Mouse (Mus musculus) heart, embryonic 15.5 days (tissue): Measurements from ENCODE around the gene Tcte2. TPM values are rescaled to one million over a fixed set of nuclear protein-coding genes. Genes with fewer than 3 reads are reported as not detected.
"Not testable (repeated sequence)": the region's sequence is repeated elsewhere in the genome, so short reads cannot be mapped to it uniquely, and the experiment has no call there.

Experiments used
- ATAC-seq: fragments of 200-750 bp; cut with Nextera tagmentation; replicated peaks from 2 replicates; pipeline ENCODE4 v1.8.0; 2017; ENCODE audit warnings: low read depth, moderate TSS enrichment; ENCODE audit not compliant: insufficient number of reproducible peaks, insufficient read depth, low FRiP score
- H3K27ac ChIP-seq: fragments of 300-500 bp; sonication (generic); 2 replicates; pipeline ENCODE4 v1.5.1; 2015; ENCODE audit warnings: mild to moderate bottlenecking, inconsistent platforms
- H3K27me3 ChIP-seq: fragments of 300-500 bp; sonication (generic); 2 replicates; pipeline ENCODE4 v1.6.1; 2015; ENCODE audit warnings: inconsistent platforms
- H3K36me3 ChIP-seq: fragments of 300-500 bp; sonication (generic); 2 replicates; pipeline ENCODE4 v1.6.1; 2015; ENCODE audit warnings: mild to moderate bottlenecking, inconsistent platforms
- H3K4me1 ChIP-seq: fragments of 300-500 bp; sonication (generic); replicated peaks from 2 replicates; pipeline ENCODE4 v1.6.1; 2015; ENCODE audit warnings: inconsistent platforms
- H3K4me2 ChIP-seq: fragments of 300-500 bp; sonication (generic); 2 replicates; pipeline ENCODE4 v1.6.1; 2015; ENCODE audit warnings: inconsistent platforms, mild to moderate bottlenecking, moderate library complexity
- H3K4me3 ChIP-seq: fragments of 300-500 bp; sonication (generic); 2 replicates; pipeline ENCODE4 v1.5.1; 2015; ENCODE audit warnings: mild to moderate bottlenecking, inconsistent platforms
- H3K9ac ChIP-seq: fragments of 300-500 bp; sonication (generic); 2 replicates; pipeline ENCODE4 v1.6.1; 2015; ENCODE audit warnings: mild to moderate bottlenecking, inconsistent platforms
- H3K9me3 ChIP-seq: fragments of 300-500 bp; sonication (generic); replicated peaks from 2 replicates; pipeline ENCODE4 v1.6.1; 2016; ENCODE audit warnings: inconsistent platforms
- WGBS: fragments of 180-500 bp; shearing (Covaris S2); methylation state at CpG from one replicate; pipeline ENCODE4 v1.1.7; 2015; ENCODE audit warnings: mixed read lengths; 5-methylcytosine and 5-hydroxymethylcytosine counted together
- polyA plus RNA-seq: library from polyadenylated mRNA; unstranded; fragments of >200 nt; fragmentation: Nextera tagmentation; extraction: Ambion mirVana; gene quantifications from 2 replicates; pipeline ENCODE4 v1.2.1, GENCODE M21; 2015

The Tcte2 gene
- polyA plus RNA-seq, 1 experiment from 2014 or later: 4.2 TPM

- ATAC-seq: 0 out of 2 replicates have a peak, but pooled peaks have one; percentile 4
- Histone ChIP-seq H3K9ac (peak overlapping the region; percentile 52), H3K36me3 (no peaks in the 10 kb centered on the region), H3K9me3 (no peaks in the 10 kb centered on the region), H3K27me3 (no peaks in the 10 kb centered on the region), H3K4me1 (peaks cover 41% of the 10 kb centered on the region), H3K4me2 (peak overlapping the region; percentile 51), H3K4me3 (peak overlapping the region; percentile 44), H3K27ac (peak overlapping the region; percentile 85)
- 31% methylated on average over 9 of the region's 9 CpGs for WGBS
These were observed 79.1 kb downstream of the Tcte2 start for GRCm38 (mm10) chr17:13682378-13683026.

- Histone ChIP-seq H3K4me2 (peak overlapping the region; percentile 51), H3K9me3 (no peaks in the 10 kb centered on the region), H3K4me3 (no peak overlapping the region; the same call in 1 of the 2 replicates), H3K27me3 (no peaks in the 10 kb centered on the region), H3K4me1 (peaks cover 45% of the 10 kb centered on the region), H3K36me3 (no peaks in the 10 kb centered on the region), H3K9ac (no peak overlapping the region), H3K27ac (peak overlapping the region; percentile 85; the same call in 1 of the 2 replicates)
- ATAC-seq: no peak
- 92% methylated on average over 5 of the region's 6 CpGs for WGBS
These were observed 79.9 kb downstream of the Tcte2 start for GRCm38 (mm10) chr17:13681686-13682085.

- Histone ChIP-seq H3K4me1 (peaks cover 49% of the 10 kb centered on the region), H3K36me3 (no peaks in the 10 kb centered on the region), H3K9ac (0 out of 2 replicates have a peak overlapping the region, but pooled peaks have one; percentile 13), H3K4me2 (no peak overlapping the region), H3K4me3 (no peak overlapping the region), H3K27me3 (no peaks in the 10 kb centered on the region), H3K9me3 (no peaks in the 10 kb centered on the region), H3K27ac (peak overlapping the region; percentile 22; the same call in 1 of the 2 replicates)
- no peak for ATAC-seq
- WGBS: 77% methylated on average over 6 of the region's 6 CpGs
These were observed 80.5 kb downstream of the Tcte2 start for GRCm38 (mm10) chr17:13681126-13681525.

- WGBS: 48% methylated on average over 4 of the region's 4 CpGs
- no peaks in the 10 kb centered on the region for H3K36me3 ChIP-seq
These were observed 81.3 kb downstream of the Tcte2 start for GRCm38 (mm10) chr17:13680318-13680717.

GRCm38 (mm10) chr17:13679725-13680124 is 81.9 kb downstream of the Tcte2 start:
- no peak overlapping the region for H3K9ac ChIP-seq
- H3K4me1 ChIP-seq: peaks cover 49% of the 10 kb centered on the region
- no peak overlapping the region for H3K4me2 ChIP-seq
- H3K9me3 ChIP-seq: no peaks in the 10 kb centered on the region
- ATAC-seq: no peak
- H3K4me3 ChIP-seq: no peak overlapping the region
- no peaks in the 10 kb centered on the region for H3K36me3 ChIP-seq
- 80% methylated on average over 6 of the region's 6 CpGs for WGBS
- no peaks in the 10 kb centered on the region for H3K27me3 ChIP-seq
- no peak overlapping the region for H3K27ac ChIP-seq

More at GRCm38 (mm10) chr17:13680318-13680717, 81.3 kb downstream of the Tcte2 start:
- Histone ChIP-seq H3K9me3 (no peaks in the 10 kb centered on the region), H3K4me3 (no peak overlapping the region), H3K9ac (no peak overlapping the region), H3K4me2 (no peak overlapping the region), H3K27ac (no peak overlapping the region), H3K27me3 (no peaks in the 10 kb centered on the region), H3K4me1 (peaks cover 49% of the 10 kb centered on the region)
- no peak for ATAC-seq

- Histone ChIP-seq H3K36me3 (no peaks in the 10 kb centered on the region), H3K9me3 (no peaks in the 10 kb centered on the region), H3K4me2 (peak overlapping the region; percentile 14), H3K4me3 (no peak overlapping the region), H3K4me1 (peaks cover 33% of the 10 kb centered on the region), H3K9ac (no peak overlapping the region), H3K27ac (peak overlapping the region; percentile 80), H3K27me3 (no peaks in the 10 kb centered on the region)
- 26% methylated on average over 9 of the region's 9 CpGs for WGBS
- no peak for ATAC-seq
These were observed 84.1 kb downstream of the Tcte2 start for GRCm38 (mm10) chr17:13677225-13678148.

- not testable (repeated sequence) for H3K9me3 ChIP-seq, H3K27me3 ChIP-seq, H3K4me2 ChIP-seq, H3K36me3 ChIP-seq, ATAC-seq, H3K4me3 ChIP-seq, H3K27ac ChIP-seq, H3K9ac ChIP-seq
- WGBS: 89% methylated on average over 3 of the region's 3 CpGs
- H3K4me1 ChIP-seq: peaks cover 27% of the 10 kb centered on the region
These were observed 85.5 kb downstream of the Tcte2 start for GRCm38 (mm10) chr17:13676099-13676498.

- no peaks in the 10 kb centered on the region for H3K27me3 ChIP-seq
- H3K4me3 ChIP-seq: no peak overlapping the region
- no peak overlapping the region for H3K9ac ChIP-seq
- H3K27ac ChIP-seq: no peak overlapping the region
- H3K4me2 ChIP-seq: no peak overlapping the region
- peaks cover 30% of the 10 kb centered on the region for H3K4me1 ChIP-seq
- no peaks in the 10 kb centered on the region for H3K9me3 ChIP-seq
- no peaks in the 10 kb centered on the region for H3K36me3 ChIP-seq
- 74% methylated on average over 4 of the region's 4 CpGs for WGBS
- ATAC-seq: no peak
These were observed 86.0 kb downstream of the Tcte2 start for GRCm38 (mm10) chr17:13675630-13676029.

GRCm38 (mm10) chr17:13674695-13675306 is 86.8 kb downstream of the Tcte2 start:
- Histone ChIP-seq H3K4me2 (no peak overlapping the region), H3K4me1 (peaks cover 27% of the 10 kb centered on the region), H3K9me3 (no peaks in the 10 kb centered on the region), H3K27ac (no peak overlapping the region), H3K4me3 (no peak overlapping the region), H3K9ac (no peak overlapping the region), H3K27me3 (no peaks in the 10 kb centered on the region), H3K36me3 (no peaks in the 10 kb centered on the region)
- ATAC-seq: no peak
- WGBS: 76% methylated on average over 6 of the region's 6 CpGs

- no peak for ATAC-seq
- no peaks in the 10 kb centered on the region for H3K9me3 ChIP-seq
- H3K36me3 ChIP-seq: no peaks in the 10 kb centered on the region
- no peak overlapping the region for H3K27ac ChIP-seq
- H3K4me1 ChIP-seq: peaks cover 31% of the 10 kb centered on the region
- H3K9ac ChIP-seq: no peak overlapping the region
- H3K4me3 ChIP-seq: no peak overlapping the region
- H3K27me3 ChIP-seq: no peaks in the 10 kb centered on the region
- no peak overlapping the region for H3K4me2 ChIP-seq
- WGBS: 56% methylated on average over 4 of the region's 4 CpGs
These were observed 89.9 kb downstream of the Tcte2 start for GRCm38 (mm10) chr17:13671732-13672131.

- no peak overlapping the region for H3K4me2 ChIP-seq
- no peak overlapping the region for H3K4me3 ChIP-seq
- no peaks in the 10 kb centered on the region for H3K36me3 ChIP-seq
- H3K27me3 ChIP-seq: no peaks in the 10 kb centered on the region
- no peak for ATAC-seq
- no peak overlapping the region for H3K27ac ChIP-seq
- H3K9ac ChIP-seq: no peak overlapping the region
- H3K4me1 ChIP-seq: peaks cover 27% of the 10 kb centered on the region
- no peaks in the 10 kb centered on the region for H3K9me3 ChIP-seq
These were observed 91.4 kb downstream of the Tcte2 start for GRCm38 (mm10) chr17:13670227-13670626.
